Mouse (Mus musculus): ENCODE measurements around the gene Tex35. TPM values are rescaled to one million over a fixed set of nuclear protein-coding genes. Genes with fewer than 3 reads are reported as not detected.

Gene Tex35
- not detected in 2 replicates for polyA plus RNA-seq (2012)

- TF ChIP-seq TAL1 (IDR thresholded peaks at IDR 0.05; ENCODE audit: low read length) (no peak), GATA1 (IDR thresholded peaks at IDR 0.05; ENCODE audit: low read length) (no peak)
- no peaks in the 10 kb centered on the region for H3K27me3 ChIP-seq (ENCODE audit: control insufficient read depth)
- no peaks in the 10 kb centered on the region for H3K36me3 ChIP-seq (ENCODE audit: control insufficient read depth)
- no peaks in the 10 kb centered on the region for H3K4me1 ChIP-seq (ENCODE audit: control insufficient read depth)
- H3K9me3 ChIP-seq (ENCODE audit: control insufficient read depth, low read length) = no peaks in the 10 kb centered on the region
- no peak within 1 kb of the TSS for H3K4me3 ChIP-seq (replicated peaks)
These were observed at the start of gene Tex35 for GRCm38 (mm10) chr1:157108580-157108979. Tex35 (minus strand) TSS chr1:157108680.

GRCm38 (mm10) chr1:157153781-157154180 lies 45.3 kb upstream of the Tex35 start:
- no peaks in the 10 kb centered on the region for H3K36me3 ChIP-seq (ENCODE audit: control insufficient read depth)
- H3K4me1 ChIP-seq (ENCODE audit: control insufficient read depth) = no peaks in the 10 kb centered on the region
- TF ChIP-seq TAL1 (IDR thresholded peaks at IDR 0.05; ENCODE audit: low read length) (no peak), GATA1 (IDR thresholded peaks at IDR 0.05; ENCODE audit: low read length) (no peak)
- no peak overlapping the region for H3K4me3 ChIP-seq (replicated peaks)
- H3K9me3 ChIP-seq (ENCODE audit: control insufficient read depth, low read length) = no peaks in the 10 kb centered on the region
- H3K27me3 ChIP-seq (ENCODE audit: control insufficient read depth) = no peaks in the 10 kb centered on the region

- Histone ChIP-seq H3K36me3 (ENCODE audit: control insufficient read depth) (no peaks in the 10 kb centered on the region), H3K4me1 (ENCODE audit: control insufficient read depth) (no peaks in the 10 kb centered on the region), H3K4me3 (replicated peaks) (no peak overlapping the region), H3K9me3 (ENCODE audit: control insufficient read depth, low read length) (no peaks in the 10 kb centered on the region), H3K27me3 (ENCODE audit: control insufficient read depth) (no peaks in the 10 kb centered on the region)
- no peak for TF ChIP-seq TAL1 (IDR thresholded peaks at IDR 0.05; ENCODE audit: low read length)
- TF ChIP-seq GATA1 (IDR thresholded peaks at IDR 0.05; ENCODE audit: low read length) = no peak
These were observed 41.6 kb upstream of the Tex35 start for GRCm38 (mm10) chr1:157150107-157150506.

DNA sequence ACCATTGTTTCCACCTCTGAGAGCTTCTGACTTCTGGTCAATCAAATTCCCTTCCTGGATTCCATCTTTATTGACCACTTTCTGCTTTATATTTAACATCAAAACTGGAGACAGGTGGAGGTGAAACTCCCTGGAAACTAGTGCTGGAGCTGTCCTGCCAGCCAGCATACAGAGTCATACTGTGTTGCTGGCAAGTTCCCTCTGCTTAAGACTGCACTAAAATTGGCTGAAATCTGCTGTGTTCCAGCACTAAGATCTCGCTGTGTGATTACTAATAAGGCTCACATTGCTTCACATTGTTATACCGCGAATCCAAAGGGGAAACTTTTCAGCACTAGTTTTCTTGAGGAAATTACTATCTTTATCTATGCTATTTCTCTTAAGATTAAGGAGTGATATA lies 36.1 kb upstream of the Tex35 start:
- TF ChIP-seq TAL1 (IDR thresholded peaks at IDR 0.05; ENCODE audit: low read length) (no peak), GATA1 (IDR thresholded peaks at IDR 0.05; ENCODE audit: low read length) (no peak)
- Histone ChIP-seq H3K4me1 (ENCODE audit: control insufficient read depth) (no peaks in the 10 kb centered on the region), H3K27me3 (ENCODE audit: control insufficient read depth) (no peaks in the 10 kb centered on the region), H3K9me3 (ENCODE audit: control insufficient read depth, low read length) (no peaks in the 10 kb centered on the region), H3K36me3 (ENCODE audit: control insufficient read depth) (no peaks in the 10 kb centered on the region), H3K4me3 (replicated peaks) (no peak overlapping the region)

DNA sequence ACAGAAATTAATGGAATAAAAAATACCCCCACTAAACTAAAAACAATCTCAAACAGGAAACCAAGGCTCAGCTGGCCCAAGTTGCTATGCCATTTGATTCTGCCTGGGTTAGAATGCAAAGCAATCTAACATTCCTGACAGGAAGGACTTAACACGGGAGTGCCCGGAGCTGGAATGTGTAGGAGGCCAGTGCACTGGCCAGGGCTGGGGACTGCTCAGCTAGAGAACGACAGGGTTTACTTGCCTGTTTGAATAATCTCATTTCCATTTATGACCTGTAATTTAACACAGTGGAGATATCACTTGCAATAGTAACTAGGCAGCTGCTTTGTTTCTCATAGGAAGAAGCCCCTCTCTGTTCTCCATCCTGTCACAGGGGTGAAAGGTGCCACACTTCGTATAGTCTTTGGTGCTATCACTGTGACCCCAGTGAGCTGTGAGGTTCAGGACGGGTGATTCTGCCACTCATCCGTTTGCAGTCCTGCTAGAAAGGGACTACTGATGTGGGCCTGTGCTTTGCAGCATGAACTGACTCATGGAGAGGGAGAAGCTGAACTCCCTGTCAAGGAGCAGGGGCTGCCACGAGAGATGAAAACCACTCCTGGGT lies 34.9 kb upstream of the Tex35 start:
- TF ChIP-seq GATA1 (IDR thresholded peaks at IDR 0.05; ENCODE audit: low read length) (no peak), TAL1 (IDR thresholded peaks at IDR 0.05; ENCODE audit: low read length) (no peak)
- Histone ChIP-seq H3K4me1 (ENCODE audit: control insufficient read depth) (no peaks in the 10 kb centered on the region), H3K4me3 (replicated peaks) (no peak overlapping the region), H3K9me3 (ENCODE audit: control insufficient read depth, low read length) (no peaks in the 10 kb centered on the region), H3K27me3 (ENCODE audit: control insufficient read depth) (no peaks in the 10 kb centered on the region), H3K36me3 (ENCODE audit: control insufficient read depth) (no peaks in the 10 kb centered on the region)

GRCm38 (mm10) chr1:157141014-157141413 lies 32.5 kb upstream of the Tex35 start:
- H3K4me1 ChIP-seq (ENCODE audit: control insufficient read depth) = no peaks in the 10 kb centered on the region
- TF ChIP-seq TAL1 (IDR thresholded peaks at IDR 0.05; ENCODE audit: low read length) (no peak), GATA1 (IDR thresholded peaks at IDR 0.05; ENCODE audit: low read length) (no peak)
- H3K27me3 ChIP-seq (ENCODE audit: control insufficient read depth) = no peaks in the 10 kb centered on the region
- H3K4me3 ChIP-seq (replicated peaks) = no peak overlapping the region
- H3K36me3 ChIP-seq (ENCODE audit: control insufficient read depth) = no peaks in the 10 kb centered on the region
- H3K9me3 ChIP-seq (ENCODE audit: control insufficient read depth, low read length) = no peaks in the 10 kb centered on the region

GRCm38 (mm10) chr1:157137854-157138241 lies 29.4 kb upstream of the Tex35 start:
- Histone ChIP-seq H3K27me3 (ENCODE audit: control insufficient read depth) (no peaks in the 10 kb centered on the region), H3K9me3 (ENCODE audit: control insufficient read depth, low read length) (no peaks in the 10 kb centered on the region), H3K36me3 (ENCODE audit: control insufficient read depth) (no peaks in the 10 kb centered on the region), H3K4me1 (ENCODE audit: control insufficient read depth) (no peaks in the 10 kb centered on the region), H3K4me3 (replicated peaks) (no peak overlapping the region)
- TF ChIP-seq GATA1 (IDR thresholded peaks at IDR 0.05; ENCODE audit: low read length) = no peak
- no peak for TF ChIP-seq TAL1 (IDR thresholded peaks at IDR 0.05; ENCODE audit: low read length)

DNA sequence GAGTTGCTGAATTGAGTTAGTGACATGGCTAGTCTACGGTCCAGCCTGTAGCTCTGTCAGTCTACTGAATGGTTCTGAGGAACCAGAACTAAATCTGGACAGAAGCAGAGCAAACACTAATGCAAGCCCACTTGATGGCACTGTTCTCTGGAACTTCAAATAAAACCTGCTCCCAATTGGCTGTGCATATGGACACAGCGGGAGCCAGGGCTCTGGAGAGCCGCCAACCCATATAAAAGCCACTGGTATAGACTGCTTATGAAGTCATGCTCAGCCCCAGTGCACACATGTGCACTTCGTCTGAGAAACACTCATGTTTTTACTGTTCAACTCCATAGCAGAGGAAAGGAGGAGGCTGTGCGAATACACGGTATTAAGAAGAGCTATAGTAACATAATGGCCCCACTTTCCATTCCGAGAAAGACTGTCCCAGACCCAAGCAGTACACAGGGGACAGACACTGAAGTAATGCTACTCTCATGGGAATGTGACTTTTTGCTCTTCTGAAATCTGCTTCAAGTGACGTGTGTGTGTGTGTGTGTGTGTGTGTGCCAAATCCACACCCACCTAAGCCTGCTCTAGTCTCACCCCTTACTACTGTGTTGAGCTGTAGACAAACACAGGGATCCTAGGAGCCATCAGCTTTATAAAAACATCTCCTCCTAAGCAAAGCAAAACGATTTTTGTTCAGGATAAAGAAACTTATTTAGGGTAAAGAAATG lies 28.8 kb upstream of the Tex35 start:
- TF ChIP-seq GATA1 (IDR thresholded peaks at IDR 0.05; ENCODE audit: low read length) (no peak), TAL1 (IDR thresholded peaks at IDR 0.05; ENCODE audit: low read length) (no peak)
- H3K27me3 ChIP-seq (ENCODE audit: control insufficient read depth) = no peaks in the 10 kb centered on the region
- no peaks in the 10 kb centered on the region for H3K36me3 ChIP-seq (ENCODE audit: control insufficient read depth)
- H3K4me3 ChIP-seq (replicated peaks) = no peak overlapping the region
- H3K4me1 ChIP-seq (ENCODE audit: control insufficient read depth) = no peaks in the 10 kb centered on the region
- H3K9me3 ChIP-seq (ENCODE audit: control insufficient read depth, low read length) = no peaks in the 10 kb centered on the region

DNA sequence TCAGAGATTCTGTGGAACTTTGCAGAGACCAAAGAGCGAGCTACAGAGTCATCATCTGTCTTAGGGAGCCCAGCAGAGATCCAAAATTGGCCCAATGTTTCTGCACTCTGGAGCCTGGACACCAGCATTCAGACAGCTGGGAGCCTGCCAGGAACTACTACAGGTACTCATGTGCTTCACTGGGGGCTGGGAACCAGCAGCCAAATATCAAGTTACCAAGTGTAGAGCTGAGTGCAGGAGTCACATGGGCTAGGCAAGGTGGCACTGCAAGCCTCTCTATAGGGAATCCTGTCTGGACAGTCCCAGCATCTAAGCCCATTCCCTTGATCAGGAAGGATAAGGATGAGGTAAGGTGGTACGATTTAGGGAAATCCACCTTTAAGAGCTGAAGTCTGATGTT lies 19.7 kb upstream of the Tex35 start:
- Histone ChIP-seq H3K36me3 (ENCODE audit: control insufficient read depth) (no peaks in the 10 kb centered on the region), H3K9me3 (ENCODE audit: control insufficient read depth, low read length) (no peaks in the 10 kb centered on the region), H3K4me1 (ENCODE audit: control insufficient read depth) (no peaks in the 10 kb centered on the region), H3K27me3 (ENCODE audit: control insufficient read depth) (no peaks in the 10 kb centered on the region), H3K4me3 (replicated peaks) (no peak overlapping the region)
- TF ChIP-seq GATA1 (IDR thresholded peaks at IDR 0.05; ENCODE audit: low read length) (no peak), TAL1 (IDR thresholded peaks at IDR 0.05; ENCODE audit: low read length) (no peak)

Data from erythroblast, embryonic 14.5 days (primary cell).